Mouse (Mus musculus) thymus, adult 2 months (tissue): ENCODE data around the gene Ccdc85a.

Source experiments
- CTCF ChIP-seq: fragments of 200-500 bp; IDR thresholded peaks from 2 replicates; pipeline ENCODE4 v1.5.1; 2012; ENCODE audit warnings: mild to moderate bottlenecking, control low read depth, low read length, moderate library complexity, borderline replicate concordance; ENCODE audit not compliant: control insufficient read depth, poor library complexity, insufficient read depth; ENCODE audit errors: extremely low read depth
- POLR2A ChIP-seq: fragments of 200-500 bp; IDR thresholded peaks from 2 replicates; pipeline ENCODE4 v1.6.1; 2012; ENCODE audit warnings: mild to moderate bottlenecking, low read length, control low read depth, moderate library complexity; ENCODE audit not compliant: control insufficient read depth, poor library complexity, insufficient read depth; ENCODE audit errors: extremely low read depth

DNA sequence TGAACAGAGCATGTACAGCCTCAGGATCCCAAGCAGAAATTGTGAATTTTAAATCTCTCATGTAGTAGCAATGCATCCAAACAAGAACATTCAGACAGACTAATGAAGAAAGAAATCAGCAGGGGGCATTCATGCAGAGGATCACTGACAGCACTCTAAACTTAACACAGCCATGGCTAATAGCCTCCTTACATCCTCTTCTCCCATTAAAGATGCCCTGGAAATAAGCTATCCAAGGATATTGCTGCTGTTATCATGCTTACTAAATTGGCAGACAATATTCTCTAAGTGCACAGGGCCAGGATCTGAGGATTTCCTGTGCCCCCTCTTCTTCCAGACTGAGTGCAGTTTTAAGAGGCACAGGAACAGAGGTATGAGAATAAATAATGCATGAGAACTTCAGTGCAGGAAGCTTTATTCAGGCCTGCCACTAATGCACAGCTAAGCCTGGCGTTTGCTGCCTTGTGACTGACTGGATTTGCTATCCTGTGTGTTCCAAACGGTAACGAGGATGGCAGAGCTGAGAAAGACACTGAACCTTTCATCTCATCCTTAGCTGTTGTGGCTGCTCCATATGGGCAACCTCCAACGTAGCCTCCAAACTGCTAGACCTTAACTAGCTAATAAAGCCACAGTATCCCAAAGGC is 99.9 kb downstream of the Ccdc85a start:
- TF ChIP-seq CTCF, result no peak
- no peak for TF ChIP-seq POLR2A
